In genomic region chr2:50951027-50951426, GRCm38 (mm10) we compare ENCODE assay signal across 23 mouse cellular contexts.
DNase-seq lines count a peak whose midpoint lies in the region; ATAC-seq lines count a peak whose summit lies in the region.
"Had no signal": no experiment of that assay in that cellular context is flagged by ENCODE, and none has a peak within 500 bp of the region (broad histone marks: within the 10 kb centered on the region; RNA-seq: fewer than 3 reads in every experiment).

No protein-coding gene starts in this region.

- no peak overlapping the region for H3K9ac ChIP-seq in kidney, embryonic 14.5 days (ENCODE audit: low read depth, low read length)
- no peak overlapping the region for H3K9ac ChIP-seq in intestine, embryonic 14.5 days (ENCODE audit: low read length)
- H3K9ac ChIP-seq in stomach, embryonic 14.5 days (replicated peaks; ENCODE audit: low read depth, low read length) = no peak overlapping the region
- H3K9ac ChIP-seq: embryonic facial prominence, embryonic 13.5 days; forebrain, embryonic 12.5 days; heart, embryonic 12.5 days; hindbrain, embryonic 12.5 days had no signal

- no peaks in the 10 kb centered on the region for H3K36me3 ChIP-seq in kidney, embryonic 14.5 days (ENCODE audit: control insufficient read depth, insufficient read depth, low read length)
- H3K36me3 ChIP-seq in intestine, embryonic 14.5 days (ENCODE audit: control insufficient read depth, insufficient read depth, low read length) = no peaks in the 10 kb centered on the region
- no peaks in the 10 kb centered on the region for H3K36me3 ChIP-seq in stomach, embryonic 14.5 days (ENCODE audit: control insufficient read depth, insufficient read depth, low read length)
- H3K36me3 ChIP-seq in heart, embryonic 10.5 days = no peaks in the 10 kb centered on the region
- H3K36me3 ChIP-seq: embryonic facial prominence, embryonic 13.5 days; forebrain, embryonic 12.5 days; G1E; heart, embryonic 12.5 days; hindbrain, embryonic 12.5 days had no signal

- 80% methylated on average over 3 of the region's 3 CpGs for WGBS in kidney, embryonic 14.5 days
- WGBS in intestine, embryonic 14.5 days = 84% methylated on average over 3 of the region's 3 CpGs
- 77% methylated on average over 3 of the region's 3 CpGs for WGBS in stomach, embryonic 14.5 days
- WGBS in heart, embryonic 10.5 days = 79% methylated on average over 3 of the region's 3 CpGs

- no peaks in the 10 kb centered on the region for H3K4me1 ChIP-seq in kidney, embryonic 14.5 days (ENCODE audit: control insufficient read depth, insufficient read depth, low read length)
- no peaks in the 10 kb centered on the region for H3K4me1 ChIP-seq in intestine, embryonic 14.5 days (replicated peaks; ENCODE audit: control insufficient read depth, insufficient read depth, low read length)
- no peaks in the 10 kb centered on the region for H3K4me1 ChIP-seq in stomach, embryonic 14.5 days (ENCODE audit: control insufficient read depth, insufficient read depth, low read length)
- H3K4me1 ChIP-seq in heart, embryonic 10.5 days = no peaks in the 10 kb centered on the region
- H3K4me1 ChIP-seq: embryonic facial prominence, embryonic 13.5 days; heart, embryonic 12.5 days; hindbrain, embryonic 12.5 days had no signal

- H3K4me3 ChIP-seq in kidney, embryonic 14.5 days (ENCODE audit: low read length) = no peak overlapping the region
- H3K4me3 ChIP-seq in intestine, embryonic 14.5 days (ENCODE audit: low read depth, low read length) = no peak overlapping the region
- no peak overlapping the region for H3K4me3 ChIP-seq in stomach, embryonic 14.5 days (ENCODE audit: low read depth, low read length)
- H3K4me3 ChIP-seq in heart, embryonic 10.5 days = no peak overlapping the region
- H3K4me3 ChIP-seq: embryonic facial prominence, embryonic 13.5 days; forebrain, embryonic 12.5 days; heart, adult 2 months; heart, embryonic 12.5 days; hindbrain, embryonic 12.5 days had no signal

- DNase-seq in kidney, adult 9 months = no peak
- peak; percentile 13 for DNase-seq in kidney, postnatal 14 days
- no peak for DNase-seq in kidney, postnatal 36 days
- DNase-seq in intestine, embryonic 14.5 days (ENCODE audit: low spot score) = no peak
- no peak for DNase-seq in heart, embryonic 10.5 days (ENCODE audit: low spot score)
- no peak for DNase-seq in heart, postnatal 4 days
- DNase-seq: adrenal gland, postnatal 10 days; B cell, adult 2 months; cerebellum, adult 11 months; cerebellum, adult 9-10 months; cerebellum, postnatal 25 days; gastrocnemius, postnatal 10 days; heart, adult 2 months; heart, postnatal 36 days had no signal

- no peak overlapping the region for H3K27ac ChIP-seq in kidney, embryonic 14.5 days (ENCODE audit: low read depth, low read length)
- no peak overlapping the region for H3K27ac ChIP-seq in intestine, embryonic 14.5 days (ENCODE audit: low read depth)
- no peak overlapping the region for H3K27ac ChIP-seq in stomach, embryonic 14.5 days (ENCODE audit: low read length)
- no peak overlapping the region for H3K27ac ChIP-seq in heart, embryonic 10.5 days
- H3K27ac ChIP-seq: embryonic facial prominence, embryonic 13.5 days; forebrain, embryonic 12.5 days; heart, adult 2 months; hindbrain, embryonic 12.5 days had no signal

- no peaks in the 10 kb centered on the region for H3K9me3 ChIP-seq in kidney, embryonic 14.5 days (ENCODE audit: control insufficient read depth, low read length)
- no peaks in the 10 kb centered on the region for H3K9me3 ChIP-seq in intestine, embryonic 14.5 days (ENCODE audit: control insufficient read depth, low read length)
- no peaks in the 10 kb centered on the region for H3K9me3 ChIP-seq in stomach, embryonic 14.5 days (ENCODE audit: control insufficient read depth, low read depth, low read length)
- H3K9me3 ChIP-seq in heart, embryonic 10.5 days = no peaks in the 10 kb centered on the region
- H3K9me3 ChIP-seq: embryonic facial prominence, embryonic 13.5 days; forebrain, embryonic 12.5 days; heart, embryonic 12.5 days; hindbrain, embryonic 12.5 days had no signal

- no peaks in the 10 kb centered on the region for H3K27me3 ChIP-seq in kidney, embryonic 14.5 days (ENCODE audit: control insufficient read depth, insufficient read depth, low read length)
- H3K27me3 ChIP-seq in intestine, embryonic 14.5 days (replicated peaks; ENCODE audit: control insufficient read depth, insufficient read depth, low read length) = no peaks in the 10 kb centered on the region
- no peaks in the 10 kb centered on the region for H3K27me3 ChIP-seq in stomach, embryonic 14.5 days (ENCODE audit: control insufficient read depth, insufficient read depth, low read length)
- no peaks in the 10 kb centered on the region for H3K27me3 ChIP-seq in heart, embryonic 10.5 days (ENCODE audit: insufficient read depth, poor library complexity, severe bottlenecking)
- H3K27me3 ChIP-seq: embryonic facial prominence, embryonic 13.5 days; forebrain, embryonic 12.5 days; heart, embryonic 12.5 days; hindbrain, embryonic 12.5 days had no signal

- H3K4me2 ChIP-seq in kidney, embryonic 14.5 days (replicated peaks; ENCODE audit: low read depth, low read length) = no peak overlapping the region
- no peak overlapping the region for H3K4me2 ChIP-seq in intestine, embryonic 14.5 days (ENCODE audit: low read length)
- H3K4me2 ChIP-seq in stomach, embryonic 14.5 days (replicated peaks; ENCODE audit: low read depth, low read length) = no peak overlapping the region
- H3K4me2 ChIP-seq: embryonic facial prominence, embryonic 13.5 days; forebrain, embryonic 12.5 days; heart, embryonic 12.5 days; hindbrain, embryonic 12.5 days had no signal

- peak; percentile 57; the same call in 1 of the 2 replicates for ATAC-seq in kidney, embryonic 14.5 days (ENCODE audit: low FRiP score, low TSS enrichment)
- peak; percentile 79; the same call in 1 of the 2 replicates for ATAC-seq in intestine, embryonic 14.5 days (replicated peaks; ENCODE audit: low FRiP score, low TSS enrichment, low read depth)
- peak; percentile 81 for ATAC-seq in stomach, embryonic 14.5 days (ENCODE audit: insufficient number of reproducible peaks, insufficient read depth, low FRiP score, low read depth)
- ATAC-seq: CD4-positive, CD25-positive, alpha-beta regulatory T cell, adult 4 months; forebrain, embryonic 16.5 days had no signal
